28 mouse cellular contexts compared by ENCODE assay signal in the genomic region with DNA sequence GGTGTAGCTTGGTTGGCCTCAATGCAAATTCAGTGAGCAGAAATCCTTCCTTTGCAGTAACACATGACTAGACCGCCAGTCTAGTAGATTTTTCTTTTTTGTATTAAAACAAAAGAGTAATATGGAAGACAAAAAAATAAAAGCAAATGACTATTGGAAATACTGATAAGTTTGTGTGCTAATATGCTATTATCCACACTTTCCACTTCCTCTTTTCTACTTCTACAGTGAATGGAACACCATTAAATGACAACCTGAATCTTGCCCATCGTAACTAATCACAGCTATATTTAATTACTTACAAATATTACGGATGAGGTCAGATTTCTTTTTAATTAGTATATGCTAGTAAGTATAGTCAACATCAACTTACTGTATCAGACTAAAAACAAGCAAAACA. TPM values are rescaled to one million over a fixed set of nuclear protein-coding genes. Genes with fewer than 3 reads are reported as not detected.
A peak's percentile ranks its signal among the peaks of the same experiment; 100 is the strongest.
DNase-seq lines count a peak whose midpoint lies in the region; ATAC-seq and TF ChIP-seq lines count a peak whose summit lies in the region.
"Had no signal": no experiment of that assay in that cellular context is flagged by ENCODE, and none has a peak within 500 bp of the region (broad histone marks: within the 10 kb centered on the region; RNA-seq: fewer than 3 reads in every experiment).

No protein-coding gene starts in this region.

- ATAC-seq in common myeloid progenitor, adult 5-6 weeks (replicated peaks; ENCODE audit: low read depth, poor library complexity, severe bottlenecking), result 0 out of 2 replicates have a peak, but pooled peaks have one; percentile 45
- ATAC-seq: CD4-positive, CD25-positive, alpha-beta regulatory T cell, adult 4 months; forebrain, embryonic 13.5 days; forebrain, embryonic 16.5 days; hindbrain, embryonic 16.5 days; intestine, embryonic 15.5 days; Patski had no signal

- peak overlapping the region; percentile 41 for H3K27ac ChIP-seq in gastrocnemius, adult 2 months
- H3K27ac ChIP-seq: forebrain, embryonic 10.5 days; forebrain, embryonic 13.5 days; heart, embryonic 15.5 days; hindbrain, embryonic 10.5 days; hindbrain, embryonic 13.5 days; intestine, embryonic 15.5 days had no signal

- no peaks in the 10 kb centered on the region for H3K36me3 ChIP-seq in splenic B cell, adult 2 months (ENCODE audit: control insufficient read depth, insufficient read depth, low read length, poor library complexity, severe bottlenecking)
- H3K36me3 ChIP-seq: forebrain, embryonic 10.5 days; heart, embryonic 12.5 days; heart, embryonic 15.5 days; hindbrain, embryonic 10.5 days; hindbrain, embryonic 13.5 days; intestine, embryonic 15.5 days had no signal

- intact Hi-C loops in gastrocnemius, adult 2 months (cut with DNase I), result no loop called here
- intact Hi-C loops in gastrocnemius, postnatal 36 days (cut with DNase I), result no loop called here

- H3K27me3 ChIP-seq in splenic B cell, adult 2 months (ENCODE audit: control insufficient read depth, insufficient read depth, low read length, poor library complexity, severe bottlenecking), result no peaks in the 10 kb centered on the region
- H3K27me3 ChIP-seq: forebrain, embryonic 13.5 days; heart, embryonic 12.5 days; heart, embryonic 15.5 days; hindbrain, embryonic 13.5 days; intestine, embryonic 15.5 days; Patski had no signal

- no peak for TF ChIP-seq CTCF in gastrocnemius, adult 2 months (IDR thresholded peaks at IDR 0.05)

- no peak overlapping the region for H3K4me3 ChIP-seq in gastrocnemius, adult 2 months
- H3K4me3 ChIP-seq: forebrain, embryonic 10.5 days; forebrain, embryonic 13.5 days; heart, embryonic 12.5 days; heart, embryonic 15.5 days; hindbrain, embryonic 10.5 days; hindbrain, embryonic 13.5 days; intestine, embryonic 15.5 days had no signal

- DNase-seq in gastrocnemius, adult 2 months, result no peak
- no peak for DNase-seq in gastrocnemius, postnatal 36 days
- peak; percentile 33 for DNase-seq in splenic B cell, adult 2 months (ENCODE audit: low read depth, low spot score)
- DNase-seq in lung, postnatal 25 days (ENCODE audit: low spot score), result no peak
- DNase-seq in adipocyte (ENCODE audit: low spot score), result no peak
- DNase-seq: adrenal gland, adult 2 months; adrenal gland, postnatal 14 days; cerebellum, adult 11 months; cerebellum, adult 2 months; cerebellum, adult 9-11 months; cerebellum, postnatal 25 days; embryo, embryonic 11 days; gastrocnemius, postnatal 25 days; heart, postnatal 10 days; heart, postnatal 36 days; kidney, adult 11 months had no signal

RNA-seq across cellular contexts. Expression of gene Heca, which starts 22.7 kb away (rescaled TPM):
- 10 to 100 TPM; 17.1 to 18.6 TPM for total RNA-seq in gastrocnemius, adult 2 months (2021)
- total RNA-seq in gastrocnemius, postnatal 36 days (2021), result 10 to 100 TPM; 13.8 to 14.6 TPM
- 29.1 and 30.3 TPM in 2 replicates for total RNA-seq in common myeloid progenitor, adult 5-6 weeks (2017)
